Mouse (Mus musculus) cerebellum, postnatal 14 days (tissue): ENCODE data around the gene Gm11236.
"Not testable (repeated sequence)": the region's sequence is repeated elsewhere in the genome, so short reads cannot be mapped to it uniquely, and the experiment has no call there.

Source experiments
- DNase-seq, 2 experiments: peaks; one replicate each; pipeline ENCODE4 v3.0.0; 2021; ENCODE audit warnings: mixed read lengths in 2 of 2

Gene Gm11236

GRCm38 (mm10) chr4:73637821-73638220 lies at the start of gene Gm11236:
Gm11236 (plus strand) TSS chr4:73638121.
- not testable (repeated sequence) for DNase-seq

GRCm38 (mm10) chr4:73599248-73599647 lies 38.7 kb upstream of the Gm11236 start:
- DNase-seq, result peak; percentile 20 to 41

- not testable (repeated sequence) for DNase-seq
These were observed 30.3 kb upstream of the Gm11236 start, which contains the start of gene Gm11238 for GRCm38 (mm10) chr4:73607581-73607980. Gm11238 (plus strand) TSS chr4:73607881.

GRCm38 (mm10) chr4:73622684-73623083 lies 15.2 kb upstream of the Gm11236 start, which contains the start of gene Gm11237:
Gm11237 (plus strand) TSS chr4:73622984.
- not testable (repeated sequence) for DNase-seq

- DNase-seq, result not testable (repeated sequence)
These were observed 23.9 kb downstream of the Gm11236 start for GRCm38 (mm10) chr4:73661864-73662263.

- DNase-seq, result not testable (repeated sequence)
These were observed 30.1 kb downstream of the Gm11236 start, which contains the start of gene Gm11239 for GRCm38 (mm10) chr4:73668054-73668453. Gm11239 (plus strand) TSS chr4:73668354.

- not testable (repeated sequence) for DNase-seq
These were observed 45.3 kb downstream of the Gm11236 start, which contains the start of gene Gm428 for GRCm38 (mm10) chr4:73683216-73683615. Gm428 (plus strand) TSS chr4:73683516.
